Mouse (Mus musculus) bone marrow, adult 2 months (tissue): ENCODE data around the gene Tuba1c. TPM values are rescaled to one million over a fixed set of nuclear protein-coding genes. Genes with fewer than 3 reads are reported as not detected.
A peak's percentile ranks its signal among the peaks of the same experiment; 100 is the strongest.

Source experiments
- H3K27ac ChIP-seq: fragments of 200-500 bp; 2 replicates; pipeline ENCODE4 v1.5.1; 2012; ENCODE audit warnings: low read depth, mild to moderate bottlenecking, control low read depth, inconsistent platforms, low read length; ENCODE audit not compliant: control insufficient read depth, poor library complexity, insufficient read depth
- H3K4me1 ChIP-seq: fragments of 200-500 bp; 2 replicates; pipeline ENCODE4 v1.6.1; 2011; ENCODE audit warnings: low read length; ENCODE audit not compliant: control insufficient read depth, insufficient read depth
- H3K4me3 ChIP-seq: fragments of 200-500 bp; replicated peaks from 2 replicates; pipeline ENCODE3; 2011; ENCODE audit warnings: mild to moderate bottlenecking, low read depth, low read length, control low read depth; ENCODE audit not compliant: control insufficient read depth
- CTCF ChIP-seq: fragments of 200-500 bp; IDR thresholded peaks from 2 replicates; pipeline ENCODE4 v1.5.1; 2011; ENCODE audit warnings: low read length, control low read depth; ENCODE audit not compliant: control insufficient read depth, insufficient read depth
- POLR2A ChIP-seq: fragments of 200-500 bp; IDR thresholded peaks from 2 replicates; pipeline ENCODE4 v1.6.1; 2011; ENCODE audit warnings: low read depth, mild to moderate bottlenecking, control low read depth, low read length, borderline replicate concordance; ENCODE audit not compliant: control insufficient read depth
- WGBS: fragments of 180-500 bp; shearing (Covaris S2); methylation state at CpG from one replicate; pipeline ENCODE4 v1.1.7; 2018; 5-methylcytosine and 5-hydroxymethylcytosine counted together
- polyA plus RNA-seq: library from polyadenylated mRNA; stranded (reverse); fragments of >200 nt; gene quantifications from 2 replicates; pipeline ENCODE4 v1.2.4, GENCODE M21; 2011; ENCODE audit warnings: low replicate concordance; ENCODE audit not compliant: missing spikeins, insufficient read depth, insufficient read length

The Tuba1c gene
- polyA plus RNA-seq, 1 experiment: 176 TPM

DNA sequence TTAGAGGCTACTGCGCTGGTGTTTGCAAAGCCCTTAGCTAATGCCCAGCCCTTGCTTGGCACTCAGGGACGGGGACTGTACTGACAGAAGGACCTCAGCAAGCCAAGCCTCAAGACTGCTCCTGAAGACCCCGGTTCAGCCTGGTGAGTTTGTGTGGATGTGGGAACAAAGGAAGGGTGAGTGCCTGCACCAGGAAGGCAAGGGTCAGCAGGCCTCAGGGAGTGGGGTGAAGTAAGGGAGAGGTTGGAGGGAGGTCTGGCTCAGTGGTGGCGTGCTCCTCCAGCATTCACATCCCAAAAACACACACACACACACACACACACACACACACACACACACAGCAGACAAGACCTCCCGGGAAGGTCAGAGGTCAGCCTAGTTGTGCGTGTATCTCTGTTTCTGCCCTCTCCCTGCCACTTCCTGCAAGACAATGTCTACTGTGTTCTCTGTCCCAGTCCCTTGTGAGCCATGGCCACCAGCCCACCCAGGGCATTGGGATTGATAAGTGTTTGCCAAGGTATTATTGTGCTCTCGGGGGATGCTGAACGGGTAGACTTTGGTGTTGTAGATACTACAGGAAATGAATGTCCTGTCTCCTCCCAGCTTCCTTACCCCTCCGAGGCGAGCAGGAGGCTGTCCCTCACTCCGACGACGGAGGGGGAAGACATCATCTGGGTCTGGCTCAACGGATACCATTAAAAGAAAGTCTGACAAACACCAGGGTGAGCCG lies 48.7 kb downstream of the Tuba1c start:
- 90% methylated on average over 15 of the region's 15 CpGs for WGBS
- no peak overlapping the region for H3K27ac ChIP-seq
- H3K4me1 ChIP-seq: no peaks in the 10 kb centered on the region; the same call in 1 of the 2 replicates
- TF ChIP-seq POLR2A: no peak
- TF ChIP-seq CTCF: no peak
- H3K4me3 ChIP-seq: no peak overlapping the region

DNA sequence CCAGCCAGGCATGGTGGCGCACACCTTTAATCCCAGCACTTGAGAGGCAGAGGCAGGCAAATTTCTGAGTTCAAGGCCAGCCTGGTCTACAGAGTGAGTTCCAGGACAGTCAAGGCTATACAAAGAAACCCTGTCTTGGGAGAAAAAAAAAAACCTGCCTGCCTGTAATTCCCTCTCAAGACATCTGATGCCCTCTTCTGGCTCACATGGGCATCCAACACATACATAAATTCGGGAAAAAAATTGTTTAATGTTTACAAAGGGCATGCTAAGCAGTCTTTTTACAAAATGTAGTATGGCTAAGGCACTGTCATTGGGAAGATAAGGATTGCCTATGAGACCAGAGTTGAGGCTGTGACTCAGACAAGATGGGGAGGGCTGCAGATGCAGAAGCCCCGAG lies 50.1 kb downstream of the Tuba1c start:
- no peak for TF ChIP-seq POLR2A
- TF ChIP-seq CTCF: no peak
- Histone ChIP-seq H3K27ac (no peak overlapping the region), H3K4me3 (no peak overlapping the region), H3K4me1 (no peaks in the 10 kb centered on the region)
- WGBS: 73% methylated on average over 3 of the region's 3 CpGs

DNA sequence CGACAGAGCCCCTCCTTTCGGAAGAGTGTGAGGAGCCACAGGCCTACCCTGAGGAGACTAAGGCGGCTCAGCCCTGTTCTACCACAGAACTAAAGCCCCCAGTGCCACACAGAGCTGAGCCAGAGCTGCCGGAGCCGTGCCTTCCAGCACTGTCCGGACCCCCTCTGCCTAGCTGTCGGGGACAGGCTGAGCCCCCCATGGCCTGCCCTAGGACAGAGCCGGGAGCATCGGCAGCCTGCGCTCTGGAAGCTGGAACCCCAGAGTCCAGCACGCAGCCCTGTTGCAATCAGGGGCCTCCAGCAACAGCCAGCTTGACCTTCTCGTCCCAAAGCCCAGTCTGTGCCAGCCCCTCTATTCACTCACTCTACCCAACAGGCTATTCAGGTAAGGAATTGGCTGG lies 52.6 kb downstream of the Tuba1c start:
- 92% methylated on average over 12 of the region's 12 CpGs for WGBS
- H3K4me1 ChIP-seq: no peaks in the 10 kb centered on the region
- no peak for TF ChIP-seq CTCF
- no peak for TF ChIP-seq POLR2A
- H3K27ac ChIP-seq: no peak overlapping the region
- no peak overlapping the region for H3K4me3 ChIP-seq

DNA sequence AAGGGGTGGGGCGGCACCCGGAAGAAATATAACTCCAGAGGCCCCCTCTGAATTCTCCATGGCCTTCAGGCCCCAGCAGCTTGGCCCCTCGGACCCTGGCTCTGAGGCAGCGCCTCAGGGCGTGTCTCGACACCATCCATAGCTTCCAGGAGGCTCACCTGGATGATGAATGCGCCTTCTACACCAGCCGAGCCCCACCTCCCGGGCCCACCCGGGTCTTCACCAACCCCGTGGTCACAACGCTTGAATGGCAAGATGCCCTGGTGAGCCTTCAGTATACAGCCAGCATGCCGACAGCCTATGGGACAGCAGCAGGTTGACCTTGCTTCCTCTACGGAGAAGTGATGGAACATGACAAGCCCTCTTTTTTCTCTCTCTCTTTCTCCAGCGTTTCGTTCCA lies 53.1 kb downstream of the Tuba1c start:
- Histone ChIP-seq H3K27ac (no peak overlapping the region), H3K4me1 (no peaks in the 10 kb centered on the region), H3K4me3 (no peak overlapping the region)
- WGBS: 85% methylated on average over 16 of the region's 16 CpGs
- no peak for TF ChIP-seq CTCF
- no peak for TF ChIP-seq POLR2A

DNA sequence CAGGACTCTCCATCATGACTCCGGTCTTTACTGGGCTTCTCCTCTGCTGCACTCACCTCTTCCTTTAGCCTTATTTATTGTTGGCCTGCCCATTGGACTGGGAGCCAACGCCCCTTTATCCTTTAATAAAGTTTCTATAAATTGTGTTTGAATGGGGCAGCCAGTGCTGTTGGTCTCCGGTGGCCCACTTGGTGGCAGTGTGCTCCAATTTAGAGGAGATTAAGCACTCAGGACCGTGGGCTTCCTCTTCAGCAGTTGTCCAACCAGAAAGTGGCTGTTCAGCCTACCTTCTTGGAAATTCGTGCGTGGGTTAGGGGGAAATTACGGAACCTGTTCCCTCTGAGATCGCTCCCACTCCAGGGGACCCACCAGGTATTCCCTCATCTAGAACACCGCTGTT lies 53.6 kb downstream of the Tuba1c start:
- 53% methylated on average over 9 of the region's 9 CpGs for WGBS
- TF ChIP-seq POLR2A (no peak), CTCF (peak; percentile 66)

DNA sequence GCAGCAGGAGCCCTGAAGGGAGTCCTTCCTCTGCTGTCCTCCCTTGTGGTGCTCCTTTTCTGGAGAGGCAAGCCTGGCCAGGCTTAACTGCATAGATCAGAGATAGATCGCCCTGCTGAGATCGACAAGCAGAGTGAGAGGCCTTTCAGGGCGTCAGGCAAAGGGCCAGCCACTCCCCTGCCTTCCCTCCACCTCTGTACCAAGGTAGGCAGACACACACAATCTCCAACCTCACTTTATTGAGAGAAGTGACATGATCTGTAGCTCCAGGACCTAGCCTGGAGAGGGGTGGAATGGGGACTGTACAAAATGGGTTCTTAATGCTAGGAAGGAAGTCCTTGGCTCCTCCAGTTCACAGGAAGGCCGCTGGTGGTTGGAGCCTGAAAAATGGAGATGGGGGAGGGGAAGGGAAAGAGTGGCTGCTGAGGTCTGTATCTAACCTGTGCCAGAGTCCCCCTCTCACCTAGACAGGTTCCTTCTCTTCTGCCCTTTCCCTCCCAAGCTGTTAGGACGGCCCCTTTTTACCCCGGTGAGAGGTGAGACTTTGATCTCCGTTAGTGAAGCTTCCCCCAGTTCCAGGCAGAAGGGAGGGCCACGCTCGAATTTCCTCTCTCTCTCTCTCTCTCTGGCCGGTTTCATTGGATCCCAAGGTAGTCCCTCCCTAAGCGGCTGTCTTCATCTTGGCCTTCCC lies 54.3 kb downstream of the Tuba1c start:
- H3K4me3 ChIP-seq: no peak overlapping the region
- WGBS: 24% methylated on average over 11 of the region's 11 CpGs
- no peaks in the 10 kb centered on the region for H3K4me1 ChIP-seq
- TF ChIP-seq CTCF (no peak), POLR2A (no peak)
- no peak overlapping the region for H3K27ac ChIP-seq

More for the DNA sequence above, 53.6 kb downstream of the Tuba1c start:
- Histone ChIP-seq H3K27ac (no peak overlapping the region), H3K4me3 (no peak overlapping the region), H3K4me1 (no peaks in the 10 kb centered on the region)

DNA sequence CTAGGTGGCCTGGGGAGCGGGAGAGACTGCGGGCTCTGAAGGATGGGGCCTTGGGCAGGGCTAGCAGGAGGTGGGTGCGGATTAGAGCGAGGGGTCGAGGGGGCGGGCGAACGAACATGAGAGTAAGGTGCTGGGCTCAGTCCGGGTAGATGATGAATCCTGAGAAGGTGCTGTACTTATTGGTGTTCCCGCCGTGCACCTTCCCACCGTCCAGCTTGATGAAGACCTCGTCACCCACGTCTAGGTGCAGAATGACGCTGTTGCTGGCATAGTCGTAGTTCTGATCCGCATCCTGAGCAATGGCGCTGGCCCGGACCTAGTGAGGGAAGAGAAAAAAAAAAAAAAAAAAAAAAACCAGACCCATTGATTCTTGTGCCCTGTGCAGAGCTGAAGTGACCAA lies 54.9 kb downstream of the Tuba1c start:
- no peak overlapping the region for H3K4me3 ChIP-seq
- no peak for TF ChIP-seq POLR2A
- no peak for TF ChIP-seq CTCF
- H3K4me1 ChIP-seq: no peaks in the 10 kb centered on the region
- no peak overlapping the region for H3K27ac ChIP-seq
- 41% methylated on average over 19 of the region's 19 CpGs for WGBS

DNA sequence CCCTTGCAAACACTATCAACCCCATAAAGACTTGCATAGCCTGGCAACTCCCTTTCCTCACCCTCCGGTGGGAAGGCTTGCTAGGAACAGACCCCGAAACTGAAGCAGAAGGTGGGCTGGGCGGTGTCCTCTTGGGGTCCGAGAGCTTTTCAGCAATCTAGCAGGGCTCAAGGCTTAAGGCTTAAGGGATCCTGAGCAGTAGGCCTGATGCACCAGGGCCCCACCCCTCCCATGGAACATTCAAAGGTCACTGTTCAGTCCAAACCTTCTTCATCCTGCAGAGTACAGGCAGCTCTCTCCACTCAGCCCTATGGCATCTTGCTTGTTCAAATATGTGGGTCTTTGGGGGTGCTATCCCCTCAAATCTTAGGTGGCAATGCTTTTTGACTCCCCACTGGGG lies 56.3 kb downstream of the Tuba1c start:
- no peak overlapping the region for H3K27ac ChIP-seq
- no peaks in the 10 kb centered on the region for H3K4me1 ChIP-seq
- no peak overlapping the region for H3K4me3 ChIP-seq
- TF ChIP-seq POLR2A: no peak
- TF ChIP-seq CTCF: no peak
- 86% methylated on average over 4 of the region's 4 CpGs for WGBS
